Mouse (Mus musculus) gastrocnemius, postnatal 10 days (tissue): Measurements from ENCODE around the gene Spns2. TPM values are rescaled to one million over a fixed set of nuclear protein-coding genes. Genes with fewer than 3 reads are reported as not detected.
A peak's percentile ranks its signal among the peaks of the same experiment; 100 is the strongest.

Experiments
- DNase-seq: peaks from one replicate; pipeline ENCODE4 v3.0.0; 2021; ENCODE audit warnings: mixed read lengths
- long read RNA-seq, 2 experiments: library from polyadenylated mRNA; stranded (forward); transcript quantifications; one replicate each; pipeline ENCODE4 v2.0.0; 2021
- total RNA-seq, 2 experiments: library from RNA; stranded (reverse); gene quantifications; 2 replicates each; pipeline ENCODE4 v1.2.3; 2021

The Spns2 gene
- 10 to 100 TPM; 15.8 to 20.0 TPM for total RNA-seq
- long read RNA-seq, experiment 1, transcript Spns2-201 (13 exons, 3,241 nt): major isoform, 35 of 51 reads
- long read RNA-seq, experiment 1, partial matches to known transcripts: 4 of 51 reads
- long read RNA-seq, experiment 1, other reads (novel, unspliced or antisense): 12 of 51 reads
- long read RNA-seq, experiment 2, transcript Spns2-201 (13 exons, 3,241 nt): major isoform, 15 of 23 reads
- long read RNA-seq, experiment 2, partial matches to known transcripts: 1 of 23 reads
- long read RNA-seq, experiment 2, other reads (novel, unspliced or antisense): 7 of 23 reads

DNA sequence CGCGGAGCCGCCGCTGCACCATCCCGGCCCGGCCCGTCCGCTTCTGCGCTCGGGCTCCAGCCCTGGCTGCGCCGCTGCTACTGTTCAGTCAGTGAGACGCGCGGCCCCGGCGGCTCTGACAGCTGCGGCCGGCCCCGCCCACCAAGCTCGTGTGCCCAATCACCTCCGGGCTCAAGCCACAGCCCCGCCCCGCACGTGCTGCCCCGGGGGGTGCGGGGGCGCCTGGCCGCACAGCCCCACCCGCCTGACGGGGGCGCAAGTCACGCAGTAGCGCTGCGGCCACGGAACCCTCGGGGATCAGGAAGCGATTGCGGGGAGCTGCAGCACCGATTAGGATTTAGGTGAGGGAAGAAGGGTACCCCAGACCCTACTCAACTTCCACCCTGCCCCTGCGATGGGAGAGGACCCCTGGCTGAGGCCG, at the start of gene Spns2:
TSS of gene Spns2 (minus strand) at position 24 of the 421 bp plus-strand sequence.
- peak; percentile 91 for DNase-seq

DNA sequence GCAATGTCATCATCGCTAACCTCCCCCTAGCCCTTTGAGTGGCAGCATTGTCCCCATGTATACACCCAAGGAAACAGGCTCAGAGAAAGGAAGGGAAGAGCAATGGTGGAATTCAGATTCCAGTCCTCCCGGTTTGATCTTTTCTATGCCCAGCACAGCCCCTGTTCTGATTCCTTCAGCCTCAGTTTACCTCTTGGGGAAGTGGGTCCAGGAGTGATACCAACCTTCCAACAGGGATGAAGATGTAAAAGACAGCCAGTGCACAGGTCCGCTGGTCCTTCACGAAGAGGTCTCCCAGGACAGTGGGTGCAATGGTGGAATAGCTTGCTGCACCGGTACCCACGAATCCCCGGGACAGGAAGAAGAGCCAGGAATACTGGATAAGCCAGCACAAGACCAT, 49.1 kb upstream of the Spns2 start:
- no peak for DNase-seq

DNA sequence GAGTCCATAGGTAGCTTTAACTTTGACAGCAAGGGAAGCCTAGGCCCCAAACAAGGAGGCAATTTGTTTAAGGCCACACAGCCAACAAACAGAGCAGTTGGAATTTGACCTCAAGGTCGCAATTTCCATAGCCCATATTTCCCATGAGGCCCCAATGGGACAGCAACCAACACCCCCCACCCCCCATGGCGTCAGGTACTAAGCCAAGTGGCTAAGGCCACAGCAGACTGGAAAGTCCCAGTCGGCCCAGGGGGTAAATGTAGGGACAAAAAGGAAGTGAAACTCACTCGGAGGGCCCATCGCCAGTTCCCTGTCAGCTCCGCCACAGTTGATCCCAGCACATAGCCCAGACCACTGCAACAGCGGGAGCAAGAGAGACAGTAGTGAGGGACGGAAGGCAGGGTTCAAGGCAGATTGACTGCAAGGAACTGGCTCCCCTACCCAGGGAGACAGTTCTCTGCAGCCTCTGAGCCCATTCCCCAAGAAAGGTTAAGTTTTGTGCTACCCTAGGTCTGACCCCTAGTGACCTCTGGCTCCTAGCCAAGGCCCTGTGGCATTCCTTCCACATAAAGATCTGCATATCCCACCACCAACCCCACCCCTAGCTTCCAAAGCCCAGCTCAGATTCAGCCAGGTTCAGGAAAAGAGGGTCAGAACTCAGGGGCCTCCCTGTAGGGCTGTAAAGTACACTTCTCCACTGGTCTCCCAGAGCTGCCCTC, 48.5 kb upstream of the Spns2 start:
- DNase-seq: no peak

- DNase-seq: no peak
Observed at GRCm38 (mm10) chr11:72537503-72537902, 47.8 kb upstream of the Spns2 start.

GRCm38 (mm10) chr11:72535519-72535918, 45.8 kb upstream of the Spns2 start:
- no peak for DNase-seq

GRCm38 (mm10) chr11:72532890-72533289, 43.2 kb upstream of the Spns2 start:
- no peak for DNase-seq

DNA sequence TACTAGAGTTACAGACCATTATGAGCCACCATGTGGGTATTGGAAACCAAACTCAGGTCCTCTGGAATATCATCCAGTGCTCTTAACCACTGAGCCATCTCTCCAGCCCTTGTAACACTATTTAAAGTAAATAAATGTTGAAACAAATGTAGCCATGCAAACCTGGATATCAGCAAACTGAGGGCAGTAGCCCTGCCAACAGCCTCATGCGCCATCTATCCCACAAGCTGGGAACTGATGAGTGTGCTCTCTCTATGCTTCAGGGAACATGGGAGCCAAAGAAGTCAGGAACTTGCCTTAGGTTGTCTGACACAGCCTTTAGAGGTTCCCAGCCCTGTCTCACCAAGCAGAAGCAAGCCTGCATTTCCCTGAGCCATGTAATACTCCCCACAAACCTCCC, 41.9 kb upstream of the Spns2 start:
- DNase-seq: no peak

- DNase-seq: no peak
Observed at GRCm38 (mm10) chr11:72531144-72531543, 41.4 kb upstream of the Spns2 start.

DNA sequence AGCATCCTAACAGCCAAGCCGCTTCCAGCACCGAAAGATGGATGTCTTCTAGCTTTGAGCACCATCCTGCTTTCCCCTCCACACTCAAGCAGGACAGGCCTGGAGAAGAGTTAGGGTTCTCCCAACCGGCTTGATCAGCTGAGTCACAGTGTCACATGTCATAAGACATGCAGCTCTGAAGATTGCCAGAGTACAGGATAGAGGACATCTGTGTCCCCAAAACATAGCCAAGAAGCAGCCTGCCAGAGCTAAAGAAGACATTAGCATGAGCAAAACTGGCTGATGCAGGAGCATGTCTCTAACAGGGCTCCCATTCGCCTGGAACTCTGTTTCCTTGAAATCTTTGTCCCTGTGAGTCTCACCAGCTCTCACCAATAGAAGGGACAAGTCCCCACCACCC, 36.5 kb upstream of the Spns2 start:
- no peak for DNase-seq

DNA sequence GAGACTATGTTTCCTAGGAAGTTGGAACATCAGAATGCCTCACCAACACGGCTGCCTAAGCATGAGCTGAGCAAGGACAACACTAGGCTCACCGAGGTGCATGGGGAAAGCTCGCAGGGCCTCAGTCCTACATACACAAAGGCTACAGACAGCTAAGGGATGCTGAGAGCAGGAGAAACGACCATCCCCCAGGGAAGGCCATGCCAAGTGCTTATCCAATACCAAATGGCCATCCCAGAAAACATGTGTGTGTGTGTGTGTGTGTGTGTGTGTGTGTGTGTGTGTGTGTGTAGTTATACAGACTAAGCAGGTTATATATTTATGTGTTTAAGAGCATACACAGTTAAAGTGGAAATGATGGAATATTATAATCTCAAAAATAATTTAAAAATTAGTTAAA, 34.0 kb upstream of the Spns2 start:
- no peak for DNase-seq

- DNase-seq: peak; percentile 48
Observed at GRCm38 (mm10) chr11:72522616-72523041, 32.9 kb upstream of the Spns2 start.

DNA sequence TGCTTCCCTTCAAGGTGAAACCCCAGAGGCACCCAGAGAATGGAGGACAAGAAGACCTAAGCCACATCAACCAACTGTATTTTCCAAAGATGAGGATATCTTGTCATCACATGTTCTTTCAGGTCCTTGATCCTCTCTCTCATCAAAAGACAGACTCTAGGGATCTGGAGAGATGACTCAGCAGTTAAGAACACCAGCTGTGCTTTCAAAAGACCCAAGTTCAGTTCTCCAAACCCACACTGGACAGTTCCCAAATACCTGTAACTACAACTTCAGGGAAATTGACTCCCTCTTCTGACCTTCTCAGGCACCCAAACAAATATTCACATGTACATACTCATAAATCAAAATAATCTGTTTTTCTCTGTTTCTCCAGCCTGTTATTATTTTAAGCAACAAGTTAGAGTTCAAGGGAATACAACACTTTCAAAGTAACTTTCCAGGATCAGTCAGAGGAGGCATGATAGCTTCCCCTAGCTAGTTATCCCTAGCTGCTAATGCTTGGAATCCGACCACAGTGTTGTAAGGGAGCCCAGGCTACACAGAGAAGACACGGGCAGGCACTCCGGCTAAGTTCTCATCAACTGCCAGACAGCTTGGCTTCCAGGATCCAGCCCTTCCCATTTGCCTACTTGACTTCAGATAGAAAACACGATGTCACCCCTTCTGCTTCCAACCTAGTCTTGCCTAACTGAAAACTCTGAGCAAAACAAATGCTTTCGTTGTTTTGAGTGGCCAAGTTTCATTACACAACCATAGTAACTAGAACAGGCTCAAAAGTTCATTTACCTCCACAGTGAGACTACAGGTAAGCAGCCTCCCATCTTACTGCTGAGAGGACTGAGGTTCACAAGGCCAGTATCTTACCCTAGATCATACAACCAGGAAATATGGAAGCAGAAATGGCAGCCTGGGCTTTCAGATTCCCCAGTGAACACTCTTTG, 32.2 kb upstream of the Spns2 start:
- DNase-seq: no peak

DNA sequence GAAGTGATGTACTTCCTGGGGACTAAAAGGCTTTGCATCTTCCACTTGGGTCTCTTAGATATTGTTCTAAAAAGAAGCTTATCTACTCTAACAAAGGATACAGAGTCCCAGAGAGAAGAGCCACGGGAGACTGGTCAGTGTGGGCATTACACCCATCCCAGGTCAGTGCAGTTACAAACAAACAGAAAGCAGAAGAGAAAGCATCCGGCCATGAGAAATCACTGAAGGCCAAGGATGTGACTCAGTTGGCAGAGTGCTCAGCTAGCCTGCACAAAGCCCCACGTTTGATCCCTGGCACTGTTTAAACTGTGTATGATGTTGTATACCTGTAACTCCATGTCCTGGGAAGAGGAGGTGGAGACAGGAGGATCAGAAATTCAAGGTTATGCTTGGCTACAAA, 30.2 kb upstream of the Spns2 start:
- no peak for DNase-seq

GRCm38 (mm10) chr11:72519189-72519588, 29.5 kb upstream of the Spns2 start:
- DNase-seq: no peak

DNA sequence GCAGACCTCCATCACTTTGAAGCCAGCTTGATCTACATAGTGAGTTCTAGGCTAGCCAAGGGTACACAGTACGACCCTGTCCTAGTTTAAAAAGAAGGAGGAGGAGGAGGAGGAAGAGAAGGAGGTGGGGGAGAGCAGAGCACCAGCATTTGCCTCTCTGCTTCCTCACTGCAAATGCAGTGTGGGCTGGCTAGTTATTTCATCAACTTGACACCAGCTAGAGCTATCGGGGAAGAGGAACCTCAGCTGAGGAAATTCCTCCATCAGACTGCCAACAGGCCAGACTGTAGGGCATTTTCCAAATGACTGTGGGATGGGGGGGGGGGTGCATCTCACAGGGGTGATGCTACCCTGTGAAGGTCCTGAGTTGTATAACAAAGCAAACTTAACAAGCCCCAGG, 28.7 kb upstream of the Spns2 start:
- no peak for DNase-seq

- no peak for DNase-seq
Observed at GRCm38 (mm10) chr11:72514967-72515366, 25.3 kb upstream of the Spns2 start.

GRCm38 (mm10) chr11:72508651-72509050, 18.9 kb upstream of the Spns2 start:
- DNase-seq: no peak

DNA sequence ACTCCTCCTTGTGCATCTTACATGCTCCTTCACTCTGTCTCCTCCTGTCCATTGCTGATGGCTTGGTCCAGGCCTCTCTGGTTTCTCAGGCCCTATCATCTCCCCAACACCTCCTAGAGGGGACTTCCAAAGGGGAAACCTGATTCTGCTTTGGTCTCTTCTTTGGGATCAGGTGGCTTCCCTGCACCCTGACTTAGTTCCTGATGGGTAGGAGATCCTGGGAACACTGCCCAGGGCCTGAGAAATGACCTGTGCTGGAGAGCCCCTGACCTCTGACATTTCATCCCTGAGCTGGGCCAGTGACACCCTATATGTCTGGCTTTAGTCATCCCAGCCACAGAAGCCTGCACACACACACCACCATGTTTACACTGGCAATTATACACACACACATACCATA, 17.9 kb upstream of the Spns2 start:
- no peak for DNase-seq

GRCm38 (mm10) chr11:72504016-72504797, 14.5 kb upstream of the Spns2 start:
- DNase-seq: no peak

- DNase-seq: no peak
Observed at GRCm38 (mm10) chr11:72503501-72503921, 13.8 kb upstream of the Spns2 start.

- DNase-seq: no peak
Observed at GRCm38 (mm10) chr11:72502236-72502635, 12.5 kb upstream of the Spns2 start.
